Mouse (Mus musculus): Measurements from ENCODE around the gene Zfp3. TPM values are rescaled to one million over a fixed set of nuclear protein-coding genes. Genes with fewer than 3 reads are reported as not detected.

The Zfp3 gene
- polyA plus RNA-seq, 1 experiment from 2014 or later, result 18.2 TPM

Small RNAs within 50 kb of the gene (microRNA-seq; reads per million reads assigned to microRNA genes)
- gene Gm22760, result not detected

Other genes starting within 250 kb of the Zfp3 start
- gene Vmo1, start 249.6 kb upstream of the Zfp3 start, polyA plus RNA-seq (2015; fragmentation: Nextera tagmentation; extraction: Ambion mirVana), result not detected in 2 replicates
- 0.18 TPM in 1 of 2 replicates, not detected in the other for gene Gltpd2, start 245.0 kb upstream of the Zfp3 start, polyA plus RNA-seq (2015; fragmentation: Nextera tagmentation; extraction: Ambion mirVana)
- 713 and 749 TPM in 2 replicates for gene Psmb6, start 238.8 kb upstream of the Zfp3 start, polyA plus RNA-seq (2015; fragmentation: Nextera tagmentation; extraction: Ambion mirVana)
- not detected in 2 replicates for gene Gm40193, start 231.3 kb upstream of the Zfp3 start, polyA plus RNA-seq (2015; fragmentation: Nextera tagmentation; extraction: Ambion mirVana)
- 8.8 and 9.0 TPM in 2 replicates for gene Pld2, start 224.1 kb upstream of the Zfp3 start, polyA plus RNA-seq (2015; fragmentation: Nextera tagmentation; extraction: Ambion mirVana)
- 13.8 and 17.5 TPM in 2 replicates for gene Mink1, start 201.3 kb upstream of the Zfp3 start, polyA plus RNA-seq (2015; fragmentation: Nextera tagmentation; extraction: Ambion mirVana)
- not detected in 2 replicates for gene 4930544D05Rik, start 148.4 kb upstream of the Zfp3 start, polyA plus RNA-seq (2015; fragmentation: Nextera tagmentation; extraction: Ambion mirVana)
- gene Chrne, start 145.0 kb upstream of the Zfp3 start, polyA plus RNA-seq (2015; fragmentation: Nextera tagmentation; extraction: Ambion mirVana), result 0.39 TPM in 1 of 2 replicates, not detected in the other
- gene Gp1ba, start 125.1 kb upstream of the Zfp3 start, polyA plus RNA-seq (2015; fragmentation: Nextera tagmentation; extraction: Ambion mirVana), result 0.15 and 0.17 TPM in 2 replicates
- gene Rnf167, start 117.0 kb upstream of the Zfp3 start, polyA plus RNA-seq (2015; fragmentation: Nextera tagmentation; extraction: Ambion mirVana), result 133 and 135 TPM in 2 replicates
- 159 and 174 TPM in 2 replicates for gene Slc25a11, start 116.7 kb upstream of the Zfp3 start, polyA plus RNA-seq (2015; fragmentation: Nextera tagmentation; extraction: Ambion mirVana)
- gene Pfn1, start 109.6 kb upstream of the Zfp3 start, polyA plus RNA-seq (2015; fragmentation: Nextera tagmentation; extraction: Ambion mirVana), result 642 and 656 TPM in 2 replicates
- gene Eno3, start 107.0 kb upstream of the Zfp3 start, polyA plus RNA-seq (2015; fragmentation: Nextera tagmentation; extraction: Ambion mirVana), result 6.5 and 8.2 TPM in 2 replicates
- gene Spag7, start 94.8 kb upstream of the Zfp3 start, polyA plus RNA-seq (2015; fragmentation: Nextera tagmentation; extraction: Ambion mirVana), result 119 and 146 TPM in 2 replicates
- gene Camta2, start 76.1 kb upstream of the Zfp3 start, polyA plus RNA-seq (2015; fragmentation: Nextera tagmentation; extraction: Ambion mirVana), result 17.2 and 21.3 TPM in 2 replicates
- 0.61 and 1.3 TPM in 2 replicates for gene Inca1, start 64.1 kb upstream of the Zfp3 start, polyA plus RNA-seq (2015; fragmentation: Nextera tagmentation; extraction: Ambion mirVana)
- gene Kif1c, start 63.7 kb upstream of the Zfp3 start, polyA plus RNA-seq (2015; fragmentation: Nextera tagmentation; extraction: Ambion mirVana), result 1.4 and 1.5 TPM in 2 replicates
- gene Scimp, start 48.4 kb downstream of the Zfp3 start, polyA plus RNA-seq (2015; fragmentation: Nextera tagmentation; extraction: Ambion mirVana), result not detected in 2 replicates
- gene Rabep1, start 80.6 kb downstream of the Zfp3 start, polyA plus RNA-seq (2015; fragmentation: Nextera tagmentation; extraction: Ambion mirVana), result 77.9 and 82.8 TPM in 2 replicates
- 150 and 157 TPM in 2 replicates for gene Nup88, start 205.8 kb downstream of the Zfp3 start, polyA plus RNA-seq (2015; fragmentation: Nextera tagmentation; extraction: Ambion mirVana)
- gene Rpain, start 206.0 kb downstream of the Zfp3 start, polyA plus RNA-seq (2015; fragmentation: Nextera tagmentation; extraction: Ambion mirVana), result 79.9 and 87.0 TPM in 2 replicates
- 189 and 203 TPM in 2 replicates for gene C1qbp, start 218.8 kb downstream of the Zfp3 start, polyA plus RNA-seq (2015; fragmentation: Nextera tagmentation; extraction: Ambion mirVana)
- gene Dhx33, start 240.2 kb downstream of the Zfp3 start, polyA plus RNA-seq (2015; fragmentation: Nextera tagmentation; extraction: Ambion mirVana), result 19.4 and 20.9 TPM in 2 replicates